Mouse (Mus musculus) gastrocnemius, adult 18-20 months (tissue): ENCODE measurements around the gene Slc22a20. TPM values are rescaled to one million over a fixed set of nuclear protein-coding genes. Genes with fewer than 3 reads are reported as not detected.

Source experiments
- DNase-seq: peaks from one replicate; pipeline ENCODE4 v3.0.0; 2021; ENCODE audit warnings: low spot score
- total RNA-seq, 2 experiments: library from RNA; stranded (reverse); gene quantifications; 2 replicates each; pipeline ENCODE4 v1.2.3; 2021

The Slc22a20 gene
- total RNA-seq, 2 experiments from 2014 or later = not detected

- DNase-seq = no peak
These were observed 32.7 kb downstream of the Slc22a20 start for GRCm38 (mm10) chr19:5953201-5953770.

GRCm38 (mm10) chr19:5952071-5952691, 33.8 kb downstream of the Slc22a20 start:
- DNase-seq = peak; percentile 52

GRCm38 (mm10) chr19:5951631-5952030, 34.3 kb downstream of the Slc22a20 start:
- DNase-seq = no peak

GRCm38 (mm10) chr19:5950218-5950617, 35.7 kb downstream of the Slc22a20 start:
- DNase-seq = no peak

GRCm38 (mm10) chr19:5945891-5946290, 40.1 kb downstream of the Slc22a20 start:
- DNase-seq = peak; percentile 69

GRCm38 (mm10) chr19:5945027-5945426, 40.9 kb downstream of the Slc22a20 start:
- no peak for DNase-seq

GRCm38 (mm10) chr19:5944145-5944544, 41.8 kb downstream of the Slc22a20 start:
- DNase-seq = no peak

GRCm38 (mm10) chr19:5943404-5943803, 42.5 kb downstream of the Slc22a20 start:
- no peak for DNase-seq

GRCm38 (mm10) chr19:5942581-5942980, 43.4 kb downstream of the Slc22a20 start:
- DNase-seq = peak; percentile 56

- DNase-seq = peak; percentile 59
These were observed 45.3 kb downstream of the Slc22a20 start for GRCm38 (mm10) chr19:5940656-5941055.

GRCm38 (mm10) chr19:5940173-5940572, 45.8 kb downstream of the Slc22a20 start:
- DNase-seq = peak; percentile 94

GRCm38 (mm10) chr19:5939715-5940114, 46.2 kb downstream of the Slc22a20 start:
- DNase-seq = no peak

GRCm38 (mm10) chr19:5938516-5938915, 47.4 kb downstream of the Slc22a20 start:
- DNase-seq = no peak

- no peak for DNase-seq
These were observed 48.0 kb downstream of the Slc22a20 start for GRCm38 (mm10) chr19:5937836-5938406.

GRCm38 (mm10) chr19:5937095-5937835, 48.7 kb downstream of the Slc22a20 start:
- no peak for DNase-seq

GRCm38 (mm10) chr19:5935691-5936090, 50.3 kb downstream of the Slc22a20 start:
- no peak for DNase-seq

GRCm38 (mm10) chr19:5935266-5935665, 50.7 kb downstream of the Slc22a20 start:
- DNase-seq = peak; percentile 54

- no peak for DNase-seq
These were observed 56.0 kb downstream of the Slc22a20 start for GRCm38 (mm10) chr19:5929634-5930596.

GRCm38 (mm10) chr19:5928546-5928945, 57.4 kb downstream of the Slc22a20 start:
- DNase-seq = no peak

- no peak for DNase-seq
These were observed 57.8 kb downstream of the Slc22a20 start for GRCm38 (mm10) chr19:5928104-5928503.

GRCm38 (mm10) chr19:5927532-5927931, 58.4 kb downstream of the Slc22a20 start:
- no peak for DNase-seq
